Mouse (Mus musculus) urinary bladder, postnatal 14 days (tissue): Measurements from ENCODE around the gene Nfix.

Source experiments
- DNase-seq: peaks from one replicate; pipeline ENCODE4 v3.0.0; 2021; ENCODE audit warnings: low spot score

Nfix gene

GRCm38 (mm10) chr8:84781686-84782505 is 18.2 kb downstream of the Nfix start:
- no peak for DNase-seq

GRCm38 (mm10) chr8:84780949-84781680 is 19.0 kb downstream of the Nfix start:
- DNase-seq, result no peak

DNA sequence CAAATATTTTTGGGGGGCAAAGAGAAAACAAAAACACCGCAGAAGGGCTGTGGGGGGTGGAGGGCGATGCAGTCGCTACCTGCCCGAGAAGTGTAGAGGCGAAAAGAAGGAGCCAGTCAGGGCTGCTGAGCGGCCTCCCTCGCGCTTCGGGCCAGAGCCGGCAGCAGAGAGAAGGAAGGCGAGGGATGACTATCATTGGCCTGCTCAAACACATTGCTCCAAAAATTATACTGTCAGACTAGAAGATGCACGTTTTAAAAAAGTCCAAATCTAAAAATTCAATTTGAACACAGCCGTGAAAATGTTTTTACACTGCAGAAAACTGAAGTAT is 20.0 kb downstream of the Nfix start:
- no peak for DNase-seq

DNA sequence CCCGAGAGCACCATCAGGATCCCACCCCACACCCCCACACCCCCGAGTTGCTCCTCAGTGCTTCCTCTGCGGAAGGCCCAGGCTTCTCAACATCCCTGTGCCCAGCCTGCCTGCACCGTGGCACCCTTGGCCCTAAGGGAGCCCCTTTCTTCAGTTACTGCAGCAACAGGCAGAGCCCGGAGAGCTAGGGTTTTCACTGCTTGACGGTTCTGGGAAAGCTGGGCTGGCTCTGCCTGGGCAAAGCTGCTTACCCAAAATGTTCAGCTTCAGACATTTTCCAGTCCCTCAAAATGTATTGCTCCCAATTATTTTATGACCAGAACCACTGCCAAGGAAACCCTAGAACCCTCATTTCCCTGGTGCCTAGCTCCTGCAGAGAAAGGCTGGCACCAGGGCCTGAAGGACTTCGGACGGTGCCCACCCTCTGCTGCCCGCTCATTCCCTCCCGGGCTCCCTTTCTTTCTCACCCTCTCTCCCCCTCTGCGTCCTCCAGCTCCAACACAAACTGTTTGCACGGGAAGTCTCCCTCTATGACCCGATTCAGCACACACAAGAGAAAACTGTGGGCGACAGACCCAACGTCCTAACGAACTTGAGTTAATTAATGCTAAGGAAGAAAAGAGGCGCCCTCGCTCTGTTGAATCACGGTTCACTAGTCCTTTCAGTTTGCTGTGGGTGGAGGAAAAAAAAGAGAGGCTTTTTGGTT is 20.5 kb downstream of the Nfix start:
- DNase-seq, result no peak

DNA sequence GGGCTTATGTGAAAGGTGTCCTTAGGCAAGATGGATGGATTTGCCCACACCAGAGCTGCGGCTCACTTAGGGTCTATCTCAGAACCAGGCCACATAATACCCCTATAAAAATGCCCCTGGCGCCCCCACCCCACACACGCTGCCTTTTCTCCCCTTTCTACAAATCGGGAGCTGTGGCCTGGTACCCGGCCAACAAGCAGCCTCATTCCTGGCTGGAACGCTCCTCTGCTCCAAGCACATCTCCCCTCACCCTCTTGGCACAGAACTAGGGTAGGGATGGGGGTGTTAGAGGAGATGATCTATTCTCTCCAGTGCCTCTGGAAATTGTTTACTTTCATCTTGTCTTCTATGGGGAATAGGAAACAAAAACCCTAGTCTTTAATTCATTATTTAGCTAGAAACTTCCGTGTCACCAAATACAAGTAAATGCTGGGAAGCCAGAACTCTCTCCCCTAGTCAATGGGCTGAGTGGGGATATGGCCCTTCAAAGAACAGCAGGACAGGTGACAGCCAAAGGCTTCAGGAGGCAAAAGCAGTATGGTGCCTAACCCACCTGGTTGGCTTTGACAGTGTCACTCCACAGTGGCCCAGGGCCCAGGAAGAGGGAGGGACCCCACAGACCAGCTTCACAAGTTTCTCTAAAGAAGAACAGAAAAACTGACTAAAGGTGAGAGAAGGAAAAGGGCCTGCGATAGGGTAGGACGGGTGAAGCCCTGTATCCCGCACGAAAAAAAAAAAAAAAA is 21.3 kb downstream of the Nfix start:
- no peak for DNase-seq

DNA sequence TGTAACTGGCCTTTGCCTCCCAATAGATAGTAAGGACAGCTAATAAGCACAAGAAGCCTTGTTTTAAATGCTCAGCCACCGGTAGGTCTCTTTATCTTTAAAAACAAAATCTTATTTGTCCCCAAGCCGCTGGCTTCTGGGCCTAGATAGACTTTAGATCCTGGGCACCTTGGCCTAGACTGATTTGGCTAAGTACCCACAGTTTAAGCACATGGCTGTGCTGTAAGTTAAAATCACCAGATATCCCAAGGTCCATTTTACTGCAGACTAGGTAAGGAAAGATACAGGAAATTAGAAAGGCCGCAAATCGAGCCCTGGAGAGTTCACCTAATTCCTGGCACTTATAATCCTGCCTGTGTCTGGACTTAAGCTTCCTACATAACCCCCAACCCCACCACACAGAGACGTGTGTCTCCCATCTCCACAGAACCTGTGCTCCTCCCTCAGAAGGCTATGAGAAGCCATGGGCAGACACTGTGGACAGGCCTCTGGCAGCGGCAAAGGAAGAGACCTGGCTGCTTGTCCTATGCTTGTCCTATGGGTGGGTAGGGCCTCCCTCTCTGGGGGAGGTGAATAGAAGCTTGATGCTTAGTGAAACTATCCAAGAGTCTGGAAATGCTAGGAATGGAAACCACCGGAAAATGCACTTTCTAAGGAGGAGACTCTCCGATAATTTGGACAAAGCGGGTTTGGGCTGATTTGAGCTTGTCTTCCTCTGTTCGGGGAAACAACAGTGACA is 22.1 kb downstream of the Nfix start:
- no peak for DNase-seq

DNA sequence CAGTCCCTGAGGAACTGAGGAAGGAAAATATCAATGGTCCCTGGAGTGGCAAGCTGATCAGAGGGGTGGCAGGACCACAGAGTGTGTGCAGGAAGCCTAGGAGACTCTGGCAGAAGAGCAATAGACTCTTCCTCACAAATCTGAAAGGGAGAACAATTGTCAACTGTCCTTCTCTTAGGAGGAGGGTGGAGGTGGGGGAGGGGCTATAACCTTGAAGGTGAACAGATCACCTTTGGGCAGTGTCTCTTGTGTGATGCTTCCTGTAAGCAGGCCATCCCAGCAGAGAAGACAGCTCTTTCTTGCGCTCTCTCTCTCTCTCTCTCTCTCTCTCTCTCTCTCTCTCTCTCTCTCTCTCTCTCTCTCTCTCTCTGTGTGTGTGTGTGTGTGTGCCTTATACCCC is 23.6 kb downstream of the Nfix start:
- DNase-seq, result no peak

DNA sequence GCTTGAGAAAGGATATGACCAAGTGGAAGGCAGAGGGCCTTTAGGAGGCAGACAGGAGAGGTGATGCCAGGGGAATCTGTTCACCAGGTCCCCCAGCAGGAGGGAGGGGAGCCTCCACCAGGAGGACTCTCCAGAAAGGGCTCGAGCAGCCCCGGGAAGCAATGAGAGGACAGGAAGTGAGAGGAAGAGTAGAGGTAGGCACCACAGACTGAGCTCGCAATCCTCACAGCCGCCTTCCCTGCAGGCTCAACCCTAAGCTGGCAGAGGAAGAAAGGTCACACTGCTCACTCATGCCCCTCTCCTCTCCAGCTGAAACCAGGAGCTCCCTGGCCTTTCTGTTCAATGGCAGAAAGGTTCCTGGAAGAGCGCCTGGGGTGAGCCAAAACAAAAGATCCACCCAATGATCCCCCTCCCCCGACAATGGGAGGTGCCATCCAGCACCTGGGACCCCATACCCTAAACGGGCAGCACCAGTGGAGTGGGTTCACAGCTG is 24.5 kb downstream of the Nfix start:
- DNase-seq, result no peak

DNA sequence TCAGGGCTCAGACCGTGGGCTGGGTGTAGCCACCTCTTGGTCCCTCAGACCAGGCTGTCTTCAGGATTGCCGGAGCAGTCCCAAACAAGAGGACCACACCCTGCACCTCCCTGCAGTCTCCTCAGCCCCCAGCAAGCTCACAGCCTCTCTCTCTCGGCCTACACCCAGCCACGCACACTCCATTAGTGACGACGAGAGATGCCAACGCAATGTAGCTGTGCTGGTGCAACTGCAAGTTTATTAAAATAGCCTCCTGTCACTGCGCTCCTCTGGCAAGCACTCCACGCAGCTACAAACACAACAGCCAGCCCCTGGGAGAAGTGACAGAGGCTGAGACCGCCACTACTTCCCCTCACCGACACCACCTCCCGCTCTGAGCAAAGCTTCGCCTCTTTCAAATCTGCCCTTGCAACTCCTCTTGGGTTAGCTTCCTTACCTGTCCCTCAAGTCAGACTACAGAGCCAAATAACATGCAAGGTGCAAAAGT is 25.0 kb downstream of the Nfix start:
- DNase-seq, result no peak

DNA sequence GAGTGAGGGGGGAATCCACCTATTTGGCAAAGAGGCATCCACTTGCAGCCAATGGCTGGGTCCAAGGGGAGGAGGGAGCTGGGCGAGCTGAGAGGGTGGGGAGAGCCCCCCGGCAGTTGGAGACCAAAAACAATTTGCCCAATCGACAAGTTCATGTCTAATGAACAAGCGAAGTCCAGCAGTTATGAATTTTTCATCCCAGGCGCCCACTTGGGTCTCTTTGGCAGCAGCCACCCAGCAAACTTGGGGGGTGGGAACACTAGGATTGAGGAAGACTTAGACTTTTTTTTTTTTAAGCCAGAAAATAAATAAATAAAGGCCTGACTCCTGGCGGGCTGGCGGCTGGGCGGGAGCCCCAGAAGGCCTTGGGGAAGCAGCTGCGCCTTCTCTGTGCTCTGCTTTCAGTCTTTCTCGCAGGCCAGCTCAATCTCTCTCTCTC is 25.7 kb downstream of the Nfix start:
- peak; percentile 68 for DNase-seq

DNA sequence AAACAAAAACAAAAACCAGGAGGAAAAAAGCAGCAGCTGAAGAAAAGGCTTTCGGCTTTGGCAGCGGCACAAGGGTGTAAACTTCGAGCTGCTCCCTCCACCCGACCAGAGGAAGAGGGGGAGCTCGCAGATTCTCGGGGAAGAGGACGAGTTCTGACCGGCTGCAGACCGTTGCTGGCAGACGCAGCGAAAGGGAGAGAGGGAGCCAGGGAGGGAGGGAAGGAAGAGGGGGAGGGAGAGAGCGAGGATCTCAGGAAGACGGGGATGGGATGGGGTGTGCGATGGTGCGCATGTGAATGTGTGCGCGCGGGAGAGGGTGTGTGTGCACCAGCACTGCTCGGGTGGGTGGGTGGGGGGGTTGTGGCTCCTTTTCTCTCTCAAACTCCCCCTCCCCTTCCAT is 26.3 kb downstream of the Nfix start:
- peak; percentile 88 for DNase-seq

- DNase-seq, result no peak
Observed at GRCm38 (mm10) chr8:84773304-84773703, 26.8 kb downstream of the Nfix start.

GRCm38 (mm10) chr8:84772628-84773027 is 27.5 kb downstream of the Nfix start:
- no peak for DNase-seq

DNA sequence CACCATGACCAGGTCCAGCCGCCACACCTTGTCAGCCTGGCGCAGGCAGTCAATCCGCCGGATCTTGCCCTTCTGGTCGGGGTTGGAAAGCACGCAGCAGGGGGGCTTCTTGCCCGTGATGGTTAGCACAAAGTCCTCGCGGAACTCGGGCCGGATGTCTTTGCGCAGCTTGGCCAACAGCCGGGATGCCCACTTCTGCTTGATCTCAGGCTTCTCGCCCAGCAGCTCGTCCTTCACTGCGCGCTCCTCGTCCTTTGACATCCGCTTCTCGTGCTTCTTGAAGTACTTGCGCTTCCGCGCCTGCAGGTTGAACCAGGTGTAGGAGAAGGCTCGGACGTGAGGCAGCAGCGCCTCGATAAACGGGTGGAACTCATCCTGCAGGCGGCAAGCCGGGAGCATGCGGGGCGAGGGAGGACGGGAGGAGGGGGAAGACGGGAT is 28.2 kb downstream of the Nfix start:
- peak; percentile 53 for DNase-seq

DNA sequence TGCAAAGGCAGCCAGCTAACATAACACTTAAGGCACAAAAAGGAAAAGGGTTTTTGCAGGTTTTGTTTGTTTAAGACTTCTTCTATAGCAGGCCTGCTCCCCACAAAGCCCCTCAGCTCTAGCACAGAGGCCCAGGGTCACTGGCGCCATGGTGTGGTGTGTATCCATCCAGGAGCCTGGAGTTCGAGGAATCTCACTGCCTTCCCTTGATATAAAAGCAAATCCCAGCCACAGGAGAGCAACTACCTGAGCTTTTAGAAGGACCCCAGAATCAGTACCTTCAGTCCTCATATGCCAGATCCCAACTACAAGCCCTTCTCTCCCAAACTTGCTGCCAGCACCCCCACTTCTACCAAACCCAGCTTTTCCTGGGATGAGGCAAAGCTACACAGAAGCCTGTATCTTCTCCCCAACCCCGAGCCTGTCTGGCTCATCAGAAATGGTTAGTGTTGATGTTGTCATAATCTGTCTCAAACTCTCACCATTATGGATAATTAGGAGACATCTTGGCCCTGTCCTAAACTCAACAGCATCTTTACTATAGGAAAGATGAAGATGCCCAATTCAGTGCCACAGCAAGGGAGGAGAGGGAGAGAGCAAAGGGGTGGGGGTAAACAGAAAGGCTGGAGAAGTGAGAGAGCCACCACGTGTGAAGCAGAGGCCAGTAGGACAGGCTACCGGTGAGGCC is 29.0 kb downstream of the Nfix start:
- DNase-seq, result no peak

- no peak for DNase-seq
Observed at GRCm38 (mm10) chr8:84770100-84770953, 29.8 kb downstream of the Nfix start.

DNA sequence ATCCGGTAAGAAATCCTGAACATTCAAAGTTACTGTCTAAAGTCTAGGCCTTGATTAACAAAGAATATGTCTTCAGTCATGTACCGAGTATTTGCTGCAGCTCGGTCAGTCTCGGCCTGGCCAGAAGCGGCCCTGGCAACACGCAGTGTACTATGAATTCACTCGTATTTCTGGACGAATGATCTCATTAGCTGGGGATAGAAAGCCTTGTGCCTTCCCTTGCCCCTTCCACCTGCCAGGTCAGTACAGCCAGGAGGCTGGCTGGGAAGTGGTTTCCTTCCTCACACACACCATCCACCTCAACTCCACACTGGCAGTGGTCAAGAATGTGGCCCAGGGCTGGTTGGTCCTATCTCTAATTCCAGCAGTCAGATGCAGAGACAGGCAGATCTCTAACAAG is 30.8 kb downstream of the Nfix start:
- DNase-seq, result no peak

DNA sequence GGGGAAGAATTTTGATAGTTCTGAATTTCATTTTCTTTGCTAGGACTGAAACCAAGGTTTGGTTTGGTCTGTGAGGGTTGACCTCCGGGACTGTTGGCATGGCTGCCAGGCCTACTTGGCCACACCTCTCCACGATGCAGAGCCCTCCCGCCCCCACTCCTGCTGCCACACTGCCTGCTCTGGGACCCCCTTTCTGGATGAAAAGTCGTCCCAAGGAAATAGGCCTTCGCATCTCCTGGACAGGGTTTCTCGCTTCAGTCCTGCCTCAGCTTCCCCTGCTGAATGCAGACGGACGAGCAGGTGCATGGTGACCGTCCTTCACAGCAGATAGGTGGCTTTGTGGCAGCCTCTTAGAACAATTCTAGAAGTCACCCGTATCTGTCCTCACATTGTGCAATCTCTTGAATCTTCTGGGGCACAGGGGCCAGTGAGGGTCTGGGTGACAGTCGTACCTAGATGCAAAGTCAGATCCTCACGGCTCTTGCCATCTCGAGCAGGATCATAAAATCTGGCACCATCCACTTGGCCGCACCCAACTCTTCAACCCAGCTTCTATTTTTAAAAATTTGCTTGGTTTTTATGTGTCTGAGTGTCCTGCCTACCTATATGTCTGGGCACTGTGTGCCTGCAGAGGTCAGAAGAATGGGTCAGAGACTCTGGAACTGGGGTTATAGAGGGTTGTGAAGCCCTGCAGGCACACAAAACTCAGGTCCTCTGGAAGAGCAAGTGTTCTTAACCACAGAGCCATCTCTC is 31.6 kb downstream of the Nfix start:
- DNase-seq, result no peak

GRCm38 (mm10) chr8:84767221-84767620 is 32.9 kb downstream of the Nfix start:
- DNase-seq, result no peak
